Mouse (Mus musculus): ENCODE measurements around the gene Slc35d3.

- TF ChIP-seq CTCF (IDR thresholded peaks at IDR 0.05; ENCODE audit: control insufficient read depth, insufficient read depth, insufficient read length) (no peak), CEBPB (IDR thresholded peaks at IDR 0.05; ENCODE audit: low read depth) (no peak), USF1 (IDR thresholded peaks at IDR 0.05; ENCODE audit: low read depth) (no peak)
These were observed 2.4 kb upstream of the Slc35d3 start for GRCm38 (mm10) chr10:19853609-19854008.
